Mouse (Mus musculus) liver, embryonic 16.5 days (tissue): ENCODE measurements around the gene Kcnk10. TPM values are rescaled to one million over a fixed set of nuclear protein-coding genes. Genes with fewer than 3 reads are reported as not detected.
"Not testable (repeated sequence)": the region's sequence is repeated elsewhere in the genome, so short reads cannot be mapped to it uniquely, and the experiment has no call there.

Source experiments
- ATAC-seq: fragments of 200-750 bp; cut with Nextera tagmentation; 2 replicates; pipeline ENCODE4 v1.8.0; 2017; ENCODE audit warnings: low read depth, mild to moderate bottlenecking, moderate number of reproducible peaks, moderate library complexity
- H3K27ac ChIP-seq: fragments of 300-500 bp; sonication (generic); 2 replicates; pipeline ENCODE4 v1.5.1; 2014; ENCODE audit warnings: mild to moderate bottlenecking, low read length
- H3K27me3 ChIP-seq: fragments of 300-500 bp; sonication (generic); 2 replicates; pipeline ENCODE4 v1.6.1; 2014; ENCODE audit warnings: low read depth, low read length, mixed read lengths; ENCODE audit not compliant: control insufficient read depth, insufficient read depth
- H3K36me3 ChIP-seq: fragments of 300-500 bp; sonication (generic); 2 replicates; pipeline ENCODE4 v1.6.1; 2014; ENCODE audit warnings: mild to moderate bottlenecking; ENCODE audit not compliant: control insufficient read depth, insufficient read depth
- H3K4me1 ChIP-seq: fragments of 300-500 bp; sonication (generic); 2 replicates; pipeline ENCODE4 v1.6.1; 2014; ENCODE audit warnings: low read depth, low read length, mixed read lengths; ENCODE audit not compliant: control insufficient read depth
- H3K4me2 ChIP-seq: fragments of 300-500 bp; sonication (generic); 2 replicates; pipeline ENCODE4 v1.6.1; 2014; ENCODE audit warnings: low read depth, low read length, mixed read lengths
- H3K4me3 ChIP-seq: fragments of 300-500 bp; sonication (generic); 2 replicates; pipeline ENCODE4 v1.5.1; 2014; ENCODE audit warnings: low read depth, mild to moderate bottlenecking, low read length
- H3K9ac ChIP-seq: fragments of 300-500 bp; sonication (generic); 2 replicates; pipeline ENCODE4 v1.6.1; 2014; ENCODE audit warnings: low read depth, low read length
- H3K9me3 ChIP-seq: fragments of 300-500 bp; sonication (generic); replicated peaks from 2 replicates; pipeline ENCODE4 v1.6.1; 2016; ENCODE audit warnings: low read length; ENCODE audit not compliant: control insufficient read depth
- WGBS: fragments of 180-500 bp; shearing (Covaris S2); extraction: QIAGEN DNeasy Blood & Tissue Kit; methylation state at CpG from one replicate; pipeline ENCODE4 v1.1.7; 2014; ENCODE audit not compliant: insufficient replicate concordance; 5-methylcytosine and 5-hydroxymethylcytosine counted together
- polyA plus RNA-seq: library from polyadenylated mRNA; unstranded; fragments of >200 nt; fragmentation: Nextera tagmentation; extraction: Ambion mirVana; gene quantifications from 2 replicates; pipeline ENCODE4 v1.2.1, GENCODE M21; 2015

Kcnk10 gene
- polyA plus RNA-seq, result not detected in 2 replicates

DNA sequence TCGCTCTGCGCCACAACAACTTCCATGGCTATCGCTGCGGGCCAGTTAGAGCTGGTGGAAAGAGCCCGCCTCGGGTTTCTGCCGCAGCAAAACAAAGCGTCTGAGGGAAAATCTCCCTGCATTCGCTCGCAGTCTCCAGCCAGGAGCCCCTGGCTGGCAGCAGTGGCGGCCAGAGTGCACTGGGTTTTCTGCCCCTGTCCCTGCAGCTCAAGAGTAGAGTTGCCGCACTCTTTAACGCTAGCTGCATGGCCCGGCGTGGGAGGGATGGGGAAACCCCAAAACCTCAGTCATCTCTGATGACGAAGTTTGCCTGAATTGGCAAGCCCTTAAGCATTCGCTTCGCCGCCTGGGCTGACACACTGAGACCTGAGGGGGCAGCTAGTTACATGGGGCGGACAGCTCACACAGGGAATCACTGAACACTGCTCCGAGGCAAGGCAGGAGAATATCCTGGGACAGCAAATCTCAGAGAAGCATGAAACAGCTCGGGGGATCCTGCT lies at the start of gene Kcnk10:
Kcnk10 (minus strand) TSS at position 450 of the 500 bp plus-strand sequence.
- no peak within 1 kb of the TSS for H3K27ac ChIP-seq
- no peak within 1 kb of the TSS for H3K9ac ChIP-seq
- H3K4me3 ChIP-seq, result no peak within 1 kb of the TSS
- H3K27me3 ChIP-seq, result peaks cover 53% of the 10 kb centered on the region
- no peaks in the 10 kb centered on the region for H3K36me3 ChIP-seq
- ATAC-seq, result no peak
- 4% methylated on average over 22 of the region's 22 CpGs for WGBS
- H3K9me3 ChIP-seq, result no peaks in the 10 kb centered on the region
- no peaks in the 10 kb centered on the region for H3K4me1 ChIP-seq
- no peak within 1 kb of the TSS for H3K4me2 ChIP-seq

GRCm38 (mm10) chr12:98627392-98628259 lies 49.5 kb upstream of the Kcnk10 start, which contains the start of gene Spata7:
Gene Spata7 (plus strand): TSS chr12:98628157.
- WGBS, result 4% methylated on average over 32 of the region's 32 CpGs

DNA sequence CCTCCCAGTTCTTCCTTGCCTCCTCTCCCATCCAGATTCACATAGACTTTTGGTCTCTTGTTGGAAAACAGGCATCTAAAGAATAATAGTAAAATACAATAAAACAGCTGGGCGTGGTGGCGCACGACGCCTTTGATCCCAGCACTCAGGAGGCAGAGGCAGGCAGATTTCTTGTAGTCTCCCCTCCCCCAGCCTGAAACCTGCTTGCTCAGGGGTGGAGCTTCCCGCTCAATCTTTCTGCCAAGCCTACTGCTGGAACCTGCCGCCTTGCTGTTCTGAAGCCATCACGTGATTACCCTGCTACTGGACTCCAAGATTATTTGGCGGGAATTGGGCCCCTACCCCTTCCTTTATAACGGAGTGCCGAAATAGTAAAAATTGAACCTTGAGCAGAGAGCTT lies 45.2 kb upstream of the Kcnk10 start:
- H3K27me3 ChIP-seq, H3K4me2 ChIP-seq, H3K9me3 ChIP-seq, H3K4me3 ChIP-seq, H3K9ac ChIP-seq, H3K4me1 ChIP-seq, H3K27ac ChIP-seq, ATAC-seq, H3K36me3 ChIP-seq: not testable (repeated sequence)
- WGBS, result 69% methylated on average over 10 of the region's 10 CpGs

More at GRCm38 (mm10) chr12:98627392-98628259, 49.5 kb upstream of the Kcnk10 start, which contains the start of gene Spata7:
- peak within 1 kb of the TSS; percentile 48 for H3K9ac ChIP-seq
- H3K9me3 ChIP-seq, result no peaks in the 10 kb centered on the region
- H3K36me3 ChIP-seq, result no peaks in the 10 kb centered on the region; the same call in 1 of the 2 replicates
- peak within 1 kb of the TSS; percentile 71 for H3K4me3 ChIP-seq
- ATAC-seq, result peak; percentile 92
- no peak within 1 kb of the TSS for H3K27ac ChIP-seq
- H3K27me3 ChIP-seq, result no peaks in the 10 kb centered on the region
- H3K4me2 ChIP-seq, result peak within 1 kb of the TSS; percentile 68
- peaks cover 4% of the 10 kb centered on the region; the same call in 1 of the 2 replicates for H3K4me1 ChIP-seq

DNA sequence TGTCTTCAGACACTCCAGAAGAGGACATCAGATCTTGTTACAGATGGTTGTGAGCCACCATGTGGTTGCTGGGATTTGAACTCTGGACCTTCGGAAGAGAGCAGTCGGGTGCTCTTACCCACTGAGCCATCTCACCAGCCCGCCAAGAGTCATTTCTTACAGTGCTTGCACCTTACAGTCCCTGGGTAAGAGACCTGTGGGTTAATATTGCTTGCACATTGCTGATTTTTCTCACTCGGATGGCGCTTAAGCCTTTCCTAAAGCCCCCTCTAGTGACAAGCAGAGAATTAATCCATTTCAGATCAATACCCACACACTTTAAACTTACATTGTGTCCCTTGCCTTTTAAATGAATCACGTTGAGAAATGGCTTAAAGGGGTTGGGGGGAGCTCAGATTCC lies 42.8 kb upstream of the Kcnk10 start:
- ATAC-seq, result not testable (repeated sequence)

DNA sequence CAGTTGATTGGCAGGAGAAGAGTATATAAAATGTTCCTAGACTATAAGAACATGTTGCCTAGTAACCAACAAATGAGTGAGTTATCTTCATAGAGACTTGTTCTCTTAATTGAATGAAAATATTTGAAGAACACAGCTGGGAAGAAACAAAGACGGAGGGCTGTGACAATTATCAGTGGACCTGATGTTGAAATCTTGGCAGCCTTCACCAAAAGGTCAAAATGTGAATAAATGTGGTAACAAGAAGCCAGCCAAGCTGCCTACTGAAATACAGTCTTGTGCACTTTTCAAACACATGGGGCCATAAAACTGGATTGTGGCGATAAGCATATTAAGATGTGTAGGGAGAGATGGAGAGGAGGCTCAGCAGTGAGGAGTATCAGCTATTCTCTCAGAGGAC lies 41.4 kb upstream of the Kcnk10 start:
- Histone ChIP-seq H3K27ac (no peak overlapping the region), H3K36me3 (no peaks in the 10 kb centered on the region), H3K9me3 (no peaks in the 10 kb centered on the region), H3K4me3 (no peak overlapping the region), H3K9ac (no peak overlapping the region), H3K4me2 (no peak overlapping the region), H3K27me3 (no peaks in the 10 kb centered on the region), H3K4me1 (no peaks in the 10 kb centered on the region)
- WGBS, result 44% methylated on average over 2 of the region's 2 CpGs
- no peak for ATAC-seq

More for the DNA sequence above, 42.8 kb upstream of the Kcnk10 start:
- H3K4me2 ChIP-seq, H3K27me3 ChIP-seq, H3K4me3 ChIP-seq, H3K9ac ChIP-seq, H3K36me3 ChIP-seq, H3K4me1 ChIP-seq, H3K9me3 ChIP-seq, H3K27ac ChIP-seq: not testable (repeated sequence)
- 24% methylated on average over 6 of the region's 6 CpGs for WGBS

- no peaks in the 10 kb centered on the region for H3K36me3 ChIP-seq
- no peak for ATAC-seq
- no peaks in the 10 kb centered on the region for H3K4me1 ChIP-seq
- no peaks in the 10 kb centered on the region for H3K27me3 ChIP-seq
- H3K4me3 ChIP-seq, result no peak overlapping the region
- no peak overlapping the region for H3K4me2 ChIP-seq
- WGBS, result 38% methylated on average over 5 of the region's 5 CpGs
- no peak overlapping the region for H3K27ac ChIP-seq
- H3K9ac ChIP-seq, result no peak overlapping the region
- no peaks in the 10 kb centered on the region for H3K9me3 ChIP-seq
These were observed 37.6 kb upstream of the Kcnk10 start for GRCm38 (mm10) chr12:98615746-98616145.

- Histone ChIP-seq H3K9me3 (no peaks in the 10 kb centered on the region), H3K36me3 (no peaks in the 10 kb centered on the region), H3K27ac (no peak overlapping the region), H3K4me2 (no peak overlapping the region), H3K9ac (no peak overlapping the region), H3K4me3 (no peak overlapping the region), H3K4me1 (no peaks in the 10 kb centered on the region), H3K27me3 (no peaks in the 10 kb centered on the region)
- 59% methylated on average over 3 of the region's 3 CpGs for WGBS
- ATAC-seq, result no peak
These were observed 36.9 kb upstream of the Kcnk10 start for GRCm38 (mm10) chr12:98614910-98615508.

DNA sequence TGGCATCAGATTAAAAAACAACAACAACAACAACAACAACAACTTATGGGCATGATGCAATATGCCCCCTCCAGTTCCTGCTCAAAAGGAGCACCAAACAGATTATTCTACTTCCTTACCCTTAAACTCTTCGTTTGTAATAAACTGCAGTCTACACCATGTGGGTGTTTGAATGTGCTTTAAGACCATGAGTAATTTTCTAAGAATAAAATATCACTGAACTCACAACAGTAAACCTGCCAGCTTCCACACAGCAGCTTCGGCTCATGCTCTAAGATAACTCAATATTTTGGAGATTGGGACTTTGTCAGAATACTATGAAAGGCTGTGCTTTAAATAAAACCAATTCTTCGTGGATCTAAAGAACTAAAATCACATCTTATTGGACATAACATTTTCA lies 32.2 kb upstream of the Kcnk10 start:
- Histone ChIP-seq H3K4me1 (no peaks in the 10 kb centered on the region), H3K36me3 (no peaks in the 10 kb centered on the region), H3K27ac (no peak overlapping the region), H3K9ac (no peak overlapping the region), H3K27me3 (no peaks in the 10 kb centered on the region), H3K4me2 (no peak overlapping the region), H3K9me3 (no peaks in the 10 kb centered on the region), H3K4me3 (no peak overlapping the region)
- 37% methylated on average over 3 of the region's 3 CpGs for WGBS
- ATAC-seq, result no peak
